Mouse (Mus musculus) pancreas, adult 10 weeks (tissue): ENCODE measurements around the gene Ptgis. TPM values are rescaled to one million over a fixed set of nuclear protein-coding genes. Genes with fewer than 3 reads are reported as not detected.

Experiments used
- polyA plus RNA-seq: library from polyadenylated mRNA; stranded (reverse); fragments of 350-450 nt; fragmentation: Illumina TruSeq; extraction: RNeasy Lipid Tissue Mini Kit (QIAGEN cat#74804); gene quantifications from one replicate; pipeline ENCODE4 v1.2.3, GENCODE M21; 2015; ENCODE audit warnings: low read depth, low replicate concordance; ENCODE audit not compliant: insufficient read depth

Gene Ptgis
- polyA plus RNA-seq = 14.0 TPM

DNA sequence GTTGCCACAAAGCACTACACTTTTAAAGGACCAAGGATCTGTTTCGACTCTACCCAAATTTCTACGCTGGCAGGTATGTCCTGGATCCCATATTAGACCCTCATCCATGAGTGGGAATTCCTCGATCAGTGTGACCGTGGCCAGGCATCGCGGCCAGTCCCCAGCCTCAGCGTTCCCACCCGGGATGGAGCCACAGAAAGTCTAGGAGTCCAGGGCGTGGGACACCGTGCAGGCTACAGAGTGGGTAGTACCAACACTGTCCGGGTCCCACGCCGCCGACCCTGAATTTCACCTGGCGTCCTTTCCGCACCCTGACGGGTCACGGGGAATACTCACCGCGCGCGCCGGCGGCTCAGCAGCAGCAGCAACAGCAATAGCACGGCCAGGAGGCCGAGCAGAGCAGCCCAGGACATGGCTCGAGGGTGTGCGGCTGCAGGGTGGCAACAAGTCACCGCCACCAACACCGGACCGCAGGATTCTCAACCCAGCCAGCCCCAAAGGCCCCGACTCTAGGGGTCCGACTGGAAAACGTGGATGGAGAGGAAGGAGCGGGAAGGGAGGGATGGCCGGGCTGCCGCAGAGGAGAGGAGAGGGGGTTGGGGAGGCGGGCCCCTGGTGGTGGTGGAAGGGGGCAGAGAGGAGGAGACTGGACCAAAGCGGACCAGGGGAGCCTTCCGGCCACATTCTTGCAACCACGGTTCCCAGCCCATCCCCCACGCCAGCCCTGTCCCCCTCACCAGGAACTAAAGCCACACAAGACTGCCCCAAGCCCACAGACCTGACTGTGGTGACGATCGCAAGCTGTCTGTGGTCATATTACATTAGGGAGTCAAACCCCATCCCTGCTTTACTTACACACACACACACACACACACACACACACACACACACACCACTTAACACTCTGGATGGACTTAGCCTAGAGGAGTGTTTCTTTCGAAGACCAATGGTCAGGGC is at the start of gene Ptgis:
Gene Ptgis, minus strand, starts transcription at position 597 of the 957 bp plus-strand sequence.

GRCm38 (mm10) chr2:167190076-167190399 is 50.4 kb downstream of the Ptgis start, which contains the start of gene Kcnb1:
Gene Kcnb1, minus strand, starts transcription at chr2:167190155.

Other genes with a start within 250 kb of the Ptgis start
- 15.4 TPM for gene Stau1, start 244.3 kb downstream of the Ptgis start, polyA plus RNA-seq
- 11.0 TPM for gene Ddx27, start 225.4 kb downstream of the Ptgis start, polyA plus RNA-seq
- gene Znfx1, start 177.6 kb downstream of the Ptgis start, polyA plus RNA-seq = 8.8 TPM
- 3.9 TPM for gene Kcnb1, start 50.4 kb downstream of the Ptgis start, polyA plus RNA-seq
- gene B4galt5, start 108.6 kb upstream of the Ptgis start, polyA plus RNA-seq = 2.6 TPM
- 7.0 TPM for gene Slc9a8, start 181.1 kb upstream of the Ptgis start, polyA plus RNA-seq